Mouse (Mus musculus) forebrain, embryonic 15.5 days (tissue): ENCODE measurements around the gene Gm14296. TPM values are rescaled to one million over a fixed set of nuclear protein-coding genes. Genes with fewer than 3 reads are reported as not detected.
"Not testable (repeated sequence)": the region's sequence is repeated elsewhere in the genome, so short reads cannot be mapped to it uniquely, and the experiment has no call there.

Source experiments
- ATAC-seq: fragments of 200-750 bp; cut with Nextera tagmentation; replicated peaks from 2 replicates; pipeline ENCODE4 v1.8.0; 2017; ENCODE audit warnings: mild to moderate bottlenecking, moderate TSS enrichment, moderate library complexity
- H3K27ac ChIP-seq: fragments of 300-500 bp; sonication (generic); replicated peaks from 2 replicates; pipeline ENCODE4 v1.5.1; 2015; ENCODE audit warnings: mild to moderate bottlenecking, inconsistent platforms
- H3K27me3 ChIP-seq: fragments of 300-500 bp; sonication (generic); 2 replicates; pipeline ENCODE4 v1.6.1; 2015; ENCODE audit warnings: inconsistent platforms
- H3K36me3 ChIP-seq: fragments of 300-500 bp; sonication (generic); 2 replicates; pipeline ENCODE4 v1.6.1; 2015; ENCODE audit warnings: mild to moderate bottlenecking, inconsistent platforms
- H3K4me1 ChIP-seq: fragments of 300-500 bp; sonication (generic); 2 replicates; pipeline ENCODE4 v1.6.1; 2015; ENCODE audit warnings: inconsistent platforms
- H3K4me2 ChIP-seq: fragments of 300-500 bp; sonication (generic); replicated peaks from 2 replicates; pipeline ENCODE4 v1.6.1; 2015; ENCODE audit warnings: mild to moderate bottlenecking, inconsistent platforms
- H3K4me3 ChIP-seq: fragments of 300-500 bp; sonication (generic); 2 replicates; pipeline ENCODE4 v1.5.1; 2015; ENCODE audit warnings: mild to moderate bottlenecking, inconsistent platforms
- H3K9ac ChIP-seq: fragments of 300-500 bp; sonication (generic); replicated peaks from 2 replicates; pipeline ENCODE4 v1.6.1; 2015; ENCODE audit warnings: mild to moderate bottlenecking, inconsistent platforms
- H3K9me3 ChIP-seq: fragments of 300-500 bp; sonication (generic); 2 replicates; pipeline ENCODE4 v1.6.1; 2016; ENCODE audit warnings: inconsistent platforms
- WGBS: fragments of 180-500 bp; shearing (Covaris S2); methylation state at CpG from one replicate; pipeline ENCODE4 v1.1.7; 2015; ENCODE audit warnings: mixed read lengths; 5-methylcytosine and 5-hydroxymethylcytosine counted together
- polyA plus RNA-seq: library from polyadenylated mRNA; unstranded; fragments of >200 nt; fragmentation: Nextera tagmentation; extraction: Ambion mirVana; gene quantifications from 2 replicates; pipeline ENCODE4 v1.2.1, GENCODE M21; 2015

Gene Gm14296
- 13.5 and 14.7 TPM in 2 replicates for polyA plus RNA-seq

DNA sequence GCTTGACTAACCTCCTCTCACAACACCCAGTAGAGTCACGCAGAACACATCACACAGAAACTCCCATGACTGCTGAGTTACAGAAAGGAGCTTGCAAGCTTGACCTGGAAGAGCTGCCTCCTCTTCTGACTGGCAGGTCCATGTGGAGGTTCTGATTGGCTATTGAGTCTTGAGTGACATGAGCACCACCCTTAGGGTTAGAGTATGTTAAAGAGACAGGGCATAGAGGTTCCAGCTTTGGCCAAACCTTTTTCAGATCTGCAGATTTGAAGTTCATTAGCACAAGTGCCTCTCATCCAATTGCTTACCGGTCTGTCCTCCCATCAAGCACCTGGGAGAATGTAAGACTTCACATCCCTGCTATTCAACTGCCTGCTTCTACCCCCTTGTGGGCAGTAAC, at the start of gene Gm14296:
TSS of gene Gm14296 (minus strand) at position 101 of the 400 bp plus-strand sequence.
- no CpG with 5 or more reads among the region's 2 CpGs for WGBS

DNA sequence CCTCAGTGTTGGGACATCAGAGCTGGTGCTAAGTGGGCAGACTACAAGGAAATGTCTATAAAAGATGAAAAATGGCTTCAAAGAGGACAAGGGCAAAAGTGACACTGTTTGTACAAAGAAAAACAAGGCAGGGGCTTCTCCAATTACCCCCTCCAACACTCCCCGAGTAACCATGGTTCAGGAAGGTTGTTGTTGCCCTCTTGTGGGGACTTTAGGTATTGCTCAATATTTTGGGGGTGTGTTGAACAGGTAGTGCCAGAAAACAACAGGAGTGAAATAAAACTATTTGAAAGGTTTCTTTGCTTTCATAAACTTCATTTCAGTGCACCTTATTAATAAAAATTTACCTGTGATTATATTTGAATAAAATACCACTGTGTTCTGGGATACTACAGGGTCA, 22.1 kb downstream of the Gm14296 start:
- ATAC-seq = not testable (repeated sequence)

More for the DNA sequence above, at the start of gene Gm14296:
- H3K27me3 ChIP-seq, H3K9me3 ChIP-seq, H3K4me1 ChIP-seq, H3K4me2 ChIP-seq, H3K27ac ChIP-seq, ATAC-seq, H3K4me3 ChIP-seq, H3K9ac ChIP-seq, H3K36me3 ChIP-seq: not testable (repeated sequence)

More for the DNA sequence above, 22.1 kb downstream of the Gm14296 start:
- H3K4me2 ChIP-seq, H3K27me3 ChIP-seq, H3K4me3 ChIP-seq, H3K9me3 ChIP-seq, H3K4me1 ChIP-seq, H3K27ac ChIP-seq, H3K9ac ChIP-seq, H3K36me3 ChIP-seq: not testable (repeated sequence)
- WGBS = no CpG with 5 or more reads among the region's 1 CpGs

Other genes with a start within 250 kb of the Gm14296 start
- 33.5 and 40.2 TPM in 2 replicates for gene Gm14305, start 219.5 kb downstream of the Gm14296 start, polyA plus RNA-seq
- gene Gm14295, start 129.2 kb downstream of the Gm14296 start, polyA plus RNA-seq = 7.3 and 8.2 TPM in 2 replicates
- not detected in 2 replicates for gene Gm14408, start 96.7 kb downstream of the Gm14296 start, polyA plus RNA-seq
- gene Gm14419, start 73.1 kb upstream of the Gm14296 start, polyA plus RNA-seq = 6.0 and 9.2 TPM in 2 replicates
- not detected in 2 replicates for gene Gm14401, start 146.5 kb upstream of the Gm14296 start, polyA plus RNA-seq